Mouse (Mus musculus) embryo, embryonic 9.5 days (tissue): Measurements from ENCODE around the gene Nfatc2.

Experiments used
- DNase-seq: peaks from one replicate; pipeline ENCODE4 v3.0.0-alpha.2; 2017; ENCODE audit errors: extremely low spot score

Gene Nfatc2

GRCm38 (mm10) chr2:168532061-168532833 is 69.2 kb downstream of the Nfatc2 start:
- DNase-seq = no peak

- no peak for DNase-seq
Observed at GRCm38 (mm10) chr2:168528551-168528950, 72.9 kb downstream of the Nfatc2 start.

- no peak for DNase-seq
Observed at GRCm38 (mm10) chr2:168527430-168527792, 74.0 kb downstream of the Nfatc2 start.

- no peak for DNase-seq
Observed at GRCm38 (mm10) chr2:168526547-168527429, 74.7 kb downstream of the Nfatc2 start.

GRCm38 (mm10) chr2:168525391-168526154 is 75.9 kb downstream of the Nfatc2 start:
- DNase-seq = peak; percentile 43

GRCm38 (mm10) chr2:168524905-168525381 is 76.5 kb downstream of the Nfatc2 start:
- peak; percentile 80 for DNase-seq

GRCm38 (mm10) chr2:168522247-168522646 is 79.2 kb downstream of the Nfatc2 start:
- no peak for DNase-seq

- no peak for DNase-seq
Observed at GRCm38 (mm10) chr2:168520771-168521170, 80.7 kb downstream of the Nfatc2 start.

GRCm38 (mm10) chr2:168519589-168519988 is 81.9 kb downstream of the Nfatc2 start:
- no peak for DNase-seq

- DNase-seq = no peak
Observed at GRCm38 (mm10) chr2:168518256-168518659, 83.2 kb downstream of the Nfatc2 start.

GRCm38 (mm10) chr2:168517774-168518173 is 83.7 kb downstream of the Nfatc2 start:
- DNase-seq = no peak

GRCm38 (mm10) chr2:168516717-168517116 is 84.7 kb downstream of the Nfatc2 start:
- DNase-seq = no peak

GRCm38 (mm10) chr2:168515466-168515865 is 86.0 kb downstream of the Nfatc2 start:
- no peak for DNase-seq

- DNase-seq = no peak
Observed at GRCm38 (mm10) chr2:168514131-168514530, 87.3 kb downstream of the Nfatc2 start.

GRCm38 (mm10) chr2:168511529-168511928 is 89.9 kb downstream of the Nfatc2 start:
- no peak for DNase-seq

- no peak for DNase-seq
Observed at GRCm38 (mm10) chr2:168508469-168509198, 92.8 kb downstream of the Nfatc2 start.

GRCm38 (mm10) chr2:168504431-168505182 is 96.8 kb downstream of the Nfatc2 start:
- no peak for DNase-seq

GRCm38 (mm10) chr2:168503735-168504134 is 97.7 kb downstream of the Nfatc2 start:
- no peak for DNase-seq

- DNase-seq = no peak
Observed at GRCm38 (mm10) chr2:168500750-168501149, 100.7 kb downstream of the Nfatc2 start.

GRCm38 (mm10) chr2:168500244-168500643 is 101.2 kb downstream of the Nfatc2 start:
- no peak for DNase-seq
